Mouse (Mus musculus): ENCODE measurements around the gene Trappc12.

DNA sequence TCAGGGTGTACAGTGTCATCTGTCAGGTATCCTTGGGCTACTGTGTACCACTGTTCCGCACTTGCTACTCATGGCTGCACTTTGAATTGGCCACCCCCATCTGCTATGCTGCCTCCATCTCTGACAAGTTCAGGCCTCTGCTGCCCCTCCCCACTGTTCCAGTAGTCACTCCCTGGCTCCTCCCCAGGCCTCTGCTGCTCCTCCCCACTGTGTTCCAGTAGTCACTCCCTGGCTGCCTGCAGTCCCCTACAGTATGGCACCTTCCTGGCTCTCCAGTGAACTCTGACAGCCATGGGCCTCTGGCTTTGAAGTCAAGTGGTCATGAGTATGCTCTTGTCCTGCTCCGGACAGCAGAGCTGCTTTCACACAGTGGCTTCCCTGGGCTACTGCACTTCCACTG lies 56.0 kb downstream of the Trappc12 start:
- TF ChIP-seq CTCF (IDR thresholded peaks at IDR 0.05; ENCODE audit: low read depth), result no peak
- no peak for TF ChIP-seq EP300 (IDR thresholded peaks at IDR 0.05; ENCODE audit: low read depth)

Data from liver, postnatal 0 days (tissue).